ENCODE assay signal across 31 mouse cellular contexts in the genomic region with DNA sequence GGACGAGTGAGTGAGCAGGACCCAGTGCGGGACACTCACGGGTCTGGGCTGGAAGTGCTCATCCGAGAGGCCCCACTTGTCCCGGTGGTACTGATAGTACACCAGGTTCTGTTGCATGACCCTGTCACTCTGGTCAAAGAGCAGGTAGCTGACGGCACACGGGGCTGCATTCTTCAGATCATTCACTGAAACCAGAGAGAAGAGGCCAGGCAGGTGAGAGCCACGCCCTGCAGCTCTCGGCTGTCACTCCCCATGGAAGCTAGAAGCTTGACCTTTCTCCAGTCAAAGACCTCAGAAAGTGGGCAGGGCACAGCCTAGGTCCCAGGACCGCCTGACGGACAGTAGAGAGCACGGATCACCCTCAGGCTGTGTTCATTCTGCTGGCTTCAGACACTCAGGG. TPM values are rescaled to one million over a fixed set of nuclear protein-coding genes. Genes with fewer than 3 reads are reported as not detected.
DNase-seq lines count a peak whose midpoint lies in the region; ATAC-seq and TF ChIP-seq lines count a peak whose summit lies in the region.
"Had no signal": no experiment of that assay in that cellular context is flagged by ENCODE, and none has a peak within 500 bp of the region (broad histone marks: within the 10 kb centered on the region; RNA-seq: fewer than 3 reads in every experiment).

No protein-coding gene starts in this region.

- no peak overlapping the region for H3K4me3 ChIP-seq in ES-Bruce4 (ENCODE audit: low read depth, low read length)
- no peak overlapping the region for H3K4me3 ChIP-seq in intestine, postnatal 0 days (ENCODE audit: low read depth, low read length)
- H3K4me3 ChIP-seq in neural tube, embryonic 15.5 days (replicated peaks) = no peak overlapping the region
- H3K4me3 ChIP-seq: forebrain, embryonic 15.5 days; hindbrain, embryonic 13.5 days; limb, embryonic 13.5 days; liver, embryonic 13.5 days; midbrain, embryonic 13.5 days; neural tube, embryonic 13.5 days had no signal

- no peak for TF ChIP-seq POLR2A in ES-Bruce4 (IDR thresholded peaks at IDR 0.05; ENCODE audit: insufficient read depth, low read length)

- H3K4me1 ChIP-seq in ES-Bruce4 (ENCODE audit: control insufficient read depth, insufficient read depth, low read length) = no peaks in the 10 kb centered on the region
- 0 out of 2 replicates have a peak, but pooled peaks cover 3% of the 10 kb centered on the region for H3K4me1 ChIP-seq in intestine, postnatal 0 days (replicated peaks; ENCODE audit: control insufficient read depth, insufficient read depth, low read length)
- H3K4me1 ChIP-seq in neural tube, embryonic 15.5 days = no peaks in the 10 kb centered on the region
- H3K4me1 ChIP-seq: forebrain, embryonic 15.5 days; hindbrain, embryonic 13.5 days; limb, embryonic 13.5 days; liver, embryonic 13.5 days; midbrain, embryonic 13.5 days; neural tube, embryonic 13.5 days had no signal

- ATAC-seq in intestine, postnatal 0 days = peak; percentile 70
- no peak for ATAC-seq in neural tube, embryonic 15.5 days (ENCODE audit: low FRiP score)
- ATAC-seq: midbrain, embryonic 13.5 days had no signal

- H3K27ac ChIP-seq in ES-Bruce4 (ENCODE audit: insufficient read depth, low read length) = no peak overlapping the region
- H3K27ac ChIP-seq in intestine, postnatal 0 days (ENCODE audit: low read depth, low read length) = peak overlapping the region; percentile 80
- no peak overlapping the region for H3K27ac ChIP-seq in neural tube, embryonic 15.5 days (replicated peaks)
- H3K27ac ChIP-seq: forebrain, embryonic 15.5 days; hindbrain, embryonic 13.5 days; limb, embryonic 13.5 days; liver, embryonic 13.5 days; macrophage; midbrain, embryonic 13.5 days; neural tube, embryonic 13.5 days had no signal

- no peaks in the 10 kb centered on the region for H3K27me3 ChIP-seq in ES-Bruce4 (ENCODE audit: control insufficient read depth, insufficient read depth, low read length, poor library complexity, severe bottlenecking)
- H3K27me3 ChIP-seq in intestine, postnatal 0 days (replicated peaks; ENCODE audit: control insufficient read depth, insufficient read depth, low read length) = no peaks in the 10 kb centered on the region
- no peaks in the 10 kb centered on the region for H3K27me3 ChIP-seq in neural tube, embryonic 15.5 days (replicated peaks)
- H3K27me3 ChIP-seq: forebrain, embryonic 15.5 days; hindbrain, embryonic 13.5 days; limb, embryonic 13.5 days; liver, embryonic 13.5 days; midbrain, embryonic 13.5 days; neural tube, embryonic 13.5 days had no signal

- H3K9me3 ChIP-seq in ES-Bruce4 (replicated peaks; ENCODE audit: control insufficient read depth, insufficient read depth, low read length, poor library complexity, severe bottlenecking) = no peaks in the 10 kb centered on the region
- no peaks in the 10 kb centered on the region for H3K9me3 ChIP-seq in intestine, postnatal 0 days (ENCODE audit: control insufficient read depth)
- H3K9me3 ChIP-seq in neural tube, embryonic 15.5 days (replicated peaks) = no peaks in the 10 kb centered on the region
- H3K9me3 ChIP-seq: forebrain, embryonic 15.5 days; G1E; hindbrain, embryonic 13.5 days; limb, embryonic 13.5 days; liver, embryonic 13.5 days; midbrain, embryonic 13.5 days; neural tube, embryonic 13.5 days had no signal

- H3K4me2 ChIP-seq in intestine, postnatal 0 days (replicated peaks; ENCODE audit: low read depth) = no peak overlapping the region
- H3K4me2 ChIP-seq in neural tube, embryonic 15.5 days = no peak overlapping the region
- H3K4me2 ChIP-seq: forebrain, embryonic 15.5 days; heart, embryonic 11.5 days; hindbrain, embryonic 13.5 days; limb, embryonic 13.5 days; liver, embryonic 13.5 days; midbrain, embryonic 13.5 days; neural tube, embryonic 13.5 days had no signal

- 0 out of 2 replicates have a peak, but pooled peaks have one; percentile 30 for TF ChIP-seq EP300 in ES-Bruce4 (IDR thresholded peaks at IDR 0.05; ENCODE audit: insufficient read depth, low read depth, low read length)

- DNase-seq in kidney, adult 9 months = peak; percentile 65
- DNase-seq in kidney, postnatal 14 days = no peak
- peak; percentile 45 for DNase-seq in ES-CJ7 (ENCODE audit: low read depth, low spot score)
- DNase-seq in lung, adult 18-20 months = no peak
- no peak for DNase-seq in frontal cortex, postnatal 10 days (ENCODE audit: low spot score in 2 of 2)
- DNase-seq: adrenal gland, postnatal 14 days; B cell, adult 2 months; cerebellum, adult 11 months; cerebellum, adult 9-10 months; cerebellum, postnatal 36 days; heart, postnatal 4 days; liver, embryonic 13.5 days; lung, adult 2 months; lung, postnatal 10 days; thymus, adult 18-20 months had no signal

- 41% methylated on average over 12 of the region's 12 CpGs for WGBS in intestine, postnatal 0 days
- 88% methylated on average over 12 of the region's 12 CpGs for WGBS in neural tube, embryonic 15.5 days

- TF ChIP-seq CTCF in ES-Bruce4 (IDR thresholded peaks at IDR 0.05; ENCODE audit: low read depth, low read length) = no peak
- no peak for TF ChIP-seq CTCF in intestine, postnatal 0 days (IDR thresholded peaks at IDR 0.05; ENCODE audit: low read depth)

- H3K9ac ChIP-seq in ES-Bruce4 (ENCODE audit: low read depth, poor library complexity, severe bottlenecking) = no peak overlapping the region
- peak overlapping the region; percentile 22; the same call in 1 of the 2 replicates for H3K9ac ChIP-seq in intestine, postnatal 0 days (ENCODE audit: low read depth, low read length)
- no peak overlapping the region for H3K9ac ChIP-seq in neural tube, embryonic 15.5 days (replicated peaks)
- H3K9ac ChIP-seq: forebrain, embryonic 15.5 days; hindbrain, embryonic 13.5 days; limb, embryonic 13.5 days; liver, embryonic 13.5 days; midbrain, embryonic 13.5 days; neural tube, embryonic 13.5 days had no signal

- H3K36me3 ChIP-seq in ES-Bruce4 (ENCODE audit: control insufficient read depth, insufficient read depth, low read length, poor library complexity, severe bottlenecking) = peaks cover 11% of the 10 kb centered on the region
- peaks cover 21% of the 10 kb centered on the region for H3K36me3 ChIP-seq in intestine, postnatal 0 days (ENCODE audit: control insufficient read depth, insufficient read depth)
- 0 out of 2 replicates have a peak, but pooled peaks cover 7% of the 10 kb centered on the region for H3K36me3 ChIP-seq in neural tube, embryonic 15.5 days
- H3K36me3 ChIP-seq: forebrain, embryonic 15.5 days; hindbrain, embryonic 13.5 days; midbrain, embryonic 13.5 days; neural tube, embryonic 13.5 days had no signal

RNA-seq across cellular contexts. Expression of a gene that starts 10.6 kb away (rescaled TPM):
- polyA plus RNA-seq in ES-Bruce4 (2011; ENCODE audit: insufficient read depth, insufficient read length, low read depth, missing spikeins) = 45.7 and 53.3 TPM in 2 replicates
- polyA plus RNA-seq in intestine, postnatal 0 days (2015; fragmentation: Nextera tagmentation; extraction: Ambion mirVana) = 57.3 and 58.3 TPM in 2 replicates
- 34.0 and 42.8 TPM in 2 replicates for polyA plus RNA-seq in neural tube, embryonic 15.5 days (2015; fragmentation: Nextera tagmentation; extraction: Ambion mirVana)

RNA-seq across cellular contexts. Expression of a gene that starts 21.0 kb away (rescaled TPM):
- 41.1 TPM in 2 replicates for polyA plus RNA-seq in ES-Bruce4 (2011; ENCODE audit: insufficient read depth, insufficient read length, low read depth, missing spikeins)
- polyA plus RNA-seq in intestine, postnatal 0 days (2015; fragmentation: Nextera tagmentation; extraction: Ambion mirVana) = 491 and 524 TPM in 2 replicates
- 30.9 and 38.2 TPM in 2 replicates for polyA plus RNA-seq in neural tube, embryonic 15.5 days (2015; fragmentation: Nextera tagmentation; extraction: Ambion mirVana)

RNA-seq across cellular contexts. Expression of a gene that starts 21.0 kb away (rescaled TPM):
- polyA plus RNA-seq in ES-Bruce4 (2011; ENCODE audit: insufficient read depth, insufficient read length, low read depth, missing spikeins) = 6.5 and 7.3 TPM in 2 replicates
- polyA plus RNA-seq in intestine, postnatal 0 days (2015; fragmentation: Nextera tagmentation; extraction: Ambion mirVana) = 25.7 and 30.0 TPM in 2 replicates
- 8.8 and 11.8 TPM in 2 replicates for polyA plus RNA-seq in neural tube, embryonic 15.5 days (2015; fragmentation: Nextera tagmentation; extraction: Ambion mirVana)

RNA-seq across cellular contexts. Expression of a gene that starts 49.9 kb away (rescaled TPM):
- polyA plus RNA-seq in ES-Bruce4 (2011; ENCODE audit: insufficient read depth, insufficient read length, low read depth, missing spikeins) = not detected in 2 replicates
- polyA plus RNA-seq in intestine, postnatal 0 days (2015; fragmentation: Nextera tagmentation; extraction: Ambion mirVana) = not detected in 2 replicates
- polyA plus RNA-seq in neural tube, embryonic 15.5 days (2015; fragmentation: Nextera tagmentation; extraction: Ambion mirVana) = not detected in 2 replicates
- polyA plus RNA-seq: embryonic facial prominence, embryonic 11.5 days; forebrain, embryonic 15.5 days; frontal cortex, adult 2 months; G1E; gonadal fat pad, adult 2 months; heart, embryonic 11.5 days; heart, embryonic 16.5 days; hindbrain, embryonic 13.5 days; limb, embryonic 13.5 days; liver, embryonic 13.5 days; lung, adult 2 months; midbrain, embryonic 13.5 days; neural tube, embryonic 13.5 days; stomach, embryonic 14.5 days had no signal

Comparison
In these comparisons a context has a peak if more than half of its experiments do, and no peak if none do; other contexts are left out.
1. DNase-seq: peak in kidney, adult 9 months (single experiment) and ES-CJ7 (single experiment); none in kidney, postnatal 14 days (single experiment), lung, adult 18-20 months (0 of 2) and frontal cortex, postnatal 10 days (0 of 2).
2. RNA of a gene that starts 21.0 kb away (polyA plus RNA-seq): 491 to 524 TPM in intestine, postnatal 0 days; 41.1 TPM in ES-Bruce4 and 30.9 to 38.2 TPM in neural tube, embryonic 15.5 days; every median in the first group is over 10 times any median in the second.